Mouse (Mus musculus): ENCODE data around the gene Bpifc.

Gene Bpifc

GRCm38 (mm10) chr10:85948483-85949196, 63.1 kb downstream of the Bpifc start:
- no peak for DNase-seq

GRCm38 (mm10) chr10:85936280-85936965, 75.3 kb downstream of the Bpifc start:
- no peak for DNase-seq

GRCm38 (mm10) chr10:85929962-85930361, 81.7 kb downstream of the Bpifc start:
- DNase-seq = no peak

GRCm38 (mm10) chr10:85929208-85929591, 82.5 kb downstream of the Bpifc start:
- no peak for DNase-seq

- peak; percentile 88 for DNase-seq
Measured at GRCm38 (mm10) chr10:85928499-85929207, 83.0 kb downstream of the Bpifc start.

- DNase-seq = peak; percentile 18
Measured at GRCm38 (mm10) chr10:85927676-85928445, 83.8 kb downstream of the Bpifc start, which contains the start of gene Ascl4. Ascl4 (plus strand) TSS chr10:85927681.

GRCm38 (mm10) chr10:85916498-85917309, 95.0 kb downstream of the Bpifc start, which contains the start of gene Prdm4:
Prdm4 (minus strand) TSS chr10:85917142.
- peak; percentile 97 for DNase-seq
